Mouse (Mus musculus): Measurements from ENCODE around the gene Paxx.

DNA sequence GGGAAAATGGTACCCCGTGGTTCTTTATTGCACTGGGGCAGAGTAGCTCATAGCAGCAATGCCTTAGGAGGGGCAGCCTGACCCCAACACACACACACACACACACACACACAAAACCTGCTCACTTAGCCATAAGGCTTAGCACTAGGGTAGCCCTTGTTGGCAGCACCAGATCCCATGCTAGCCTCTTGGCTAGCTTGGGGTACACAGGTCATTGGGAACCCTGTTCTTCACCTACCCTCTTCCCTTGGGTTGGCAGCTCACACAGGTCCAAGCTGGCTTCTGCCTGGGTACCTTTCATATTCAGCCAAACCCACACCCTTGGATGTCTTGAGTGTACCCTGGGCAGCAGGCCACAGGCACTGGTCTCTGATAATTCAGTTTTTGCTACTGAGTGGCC lies 44.1 kb upstream of the Paxx start:
- no peak for TF ChIP-seq CTCF (IDR thresholded peaks at IDR 0.05; ENCODE audit: control insufficient read depth, insufficient read depth, low read length)
- TF ChIP-seq POLR2A (IDR thresholded peaks at IDR 0.05; ENCODE audit: borderline replicate concordance, control insufficient read depth, low read depth, low read length): no peak
